Mouse (Mus musculus): ENCODE results near the gene Hdgfl2.

DNA sequence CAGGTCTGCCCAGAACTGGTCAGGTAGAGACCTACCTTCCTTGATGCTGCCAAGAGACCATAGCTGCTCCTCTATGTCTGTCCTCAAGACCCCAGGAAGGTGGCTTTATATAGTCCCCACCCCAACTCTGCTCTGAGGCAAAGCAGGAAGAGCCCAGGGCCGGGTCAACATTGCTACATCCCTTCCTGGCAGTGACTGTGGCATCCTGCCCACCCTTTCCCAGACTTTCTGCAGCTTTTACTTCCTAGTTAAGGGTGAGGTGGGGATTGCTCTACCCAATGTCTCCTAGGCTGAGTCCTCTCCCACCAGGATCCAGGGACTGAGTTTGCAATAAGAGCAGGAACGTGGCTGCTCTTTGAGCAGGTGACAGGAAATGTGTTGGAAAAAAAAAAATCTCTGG is 42.4 kb downstream of the Hdgfl2 start, which contains the start of gene Lrg1:
- TF ChIP-seq CTCF (IDR thresholded peaks at IDR 0.05; ENCODE audit: low read depth) (no peak), EP300 (optimal IDR thresholded peaks at IDR 0.05) (no peak)

Data from stomach, postnatal 0 days (tissue).